Mouse (Mus musculus) brain, embryonic 18.5 days (tissue): ENCODE measurements around the gene Cyp27a1.

ENCODE experiments used
- DNase-seq: peaks from one replicate; pipeline ENCODE4 v3.0.0-alpha.2; 2012; ENCODE audit warnings: low read depth, low spot score

The Cyp27a1 gene

GRCm38 (mm10) chr1:74771931-74772620 is 58.7 kb downstream of the Cyp27a1 start:
- no peak for DNase-seq

GRCm38 (mm10) chr1:74773136-74773535 is 59.8 kb downstream of the Cyp27a1 start:
- no peak for DNase-seq

GRCm38 (mm10) chr1:74774062-74774461 is 60.7 kb downstream of the Cyp27a1 start:
- DNase-seq, result no peak

- no peak for DNase-seq
Measured at GRCm38 (mm10) chr1:74775816-74776215, 62.4 kb downstream of the Cyp27a1 start.

- no peak for DNase-seq
Measured at GRCm38 (mm10) chr1:74778934-74779486, 65.6 kb downstream of the Cyp27a1 start.

GRCm38 (mm10) chr1:74782045-74782444 is 68.7 kb downstream of the Cyp27a1 start:
- no peak for DNase-seq

- DNase-seq, result no peak
Measured at GRCm38 (mm10) chr1:74783554-74783953, 70.2 kb downstream of the Cyp27a1 start.

GRCm38 (mm10) chr1:74784041-74784759 is 70.8 kb downstream of the Cyp27a1 start:
- no peak for DNase-seq
